Mouse (Mus musculus) colon, adult 2 months (tissue): ENCODE measurements around the gene Card11. TPM values are rescaled to one million over a fixed set of nuclear protein-coding genes. Genes with fewer than 3 reads are reported as not detected.

Experiments used
- polyA plus RNA-seq: library from polyadenylated mRNA; depleted of rRNA; stranded (reverse); fragments of >200 nt; gene quantifications from 2 replicates; pipeline ENCODE4 v1.2.3, GENCODE M21; 2012; rRNA removed

Gene Card11
- 4.1 and 5.2 TPM in 2 replicates for polyA plus RNA-seq

GRCm38 (mm10) chr5:141000349-141000748, at the start of gene Card11:
Gene Card11 (minus strand): TSS chr5:141000582.

GRCm38 (mm10) chr5:140830314-140831063, 169.9 kb downstream of the Card11 start, which contains the start of gene Gna12:
Gene Gna12 (minus strand): TSS chr5:140830431.

Other genes starting within 250 kb of the Card11 start
- gene Gna12, start 170.2 kb downstream of the Card11 start, polyA plus RNA-seq: 51.2 and 61.6 TPM in 2 replicates
- gene Sdk1, start 240.9 kb upstream of the Card11 start, polyA plus RNA-seq: 5.4 and 5.7 TPM in 2 replicates